Comparison of ENCODE assay signal across 11 mouse cellular contexts in the genomic region with DNA sequence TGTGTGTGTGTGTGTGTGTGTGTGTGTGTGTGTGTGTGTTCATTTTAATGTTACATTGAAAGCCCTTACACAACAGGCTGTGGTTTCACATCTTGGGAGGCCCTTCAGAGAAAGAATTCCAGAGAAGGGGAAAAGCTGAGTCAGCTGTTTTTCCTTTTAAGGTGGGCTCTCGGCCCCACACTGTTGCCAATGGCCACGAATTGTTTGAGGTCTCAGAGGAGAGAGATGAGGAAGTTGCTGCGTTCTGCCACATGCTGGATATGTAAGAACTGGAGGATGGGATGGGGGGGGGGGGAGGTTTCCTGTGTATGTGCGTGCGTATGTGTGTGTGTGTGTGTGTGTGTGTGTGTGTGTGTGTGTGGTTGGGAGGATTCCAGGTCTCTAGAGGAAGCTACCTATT. TPM values are rescaled to one million over a fixed set of nuclear protein-coding genes. Genes with fewer than 3 reads are reported as not detected.
A peak's percentile ranks its signal among the peaks of the same experiment; 100 is the strongest.
DNase-seq lines count a peak whose midpoint lies in the region; ATAC-seq and TF ChIP-seq lines count a peak whose summit lies in the region.
"Had no signal": no experiment of that assay in that cellular context is flagged by ENCODE, and none has a peak within 500 bp of the region (broad histone marks: within the 10 kb centered on the region; RNA-seq: fewer than 3 reads in every experiment).

No protein-coding gene starts in this region.

- DNase-seq in heart, embryonic 10.5 days (ENCODE audit: low spot score), result no peak
- DNase-seq in heart, postnatal 25 days (ENCODE audit: low spot score), result no peak
- DNase-seq in 416B (ENCODE audit: low read depth), result peak; percentile 88
- DNase-seq in frontal cortex, adult 2 months (ENCODE audit: extremely low spot score in 1 of 2, low spot score in 1 of 2), result no peak
- DNase-seq in left cerebral cortex, adult 9 months (ENCODE audit: low spot score in 2 of 2), result no peak
- DNase-seq in left cerebral cortex, adult 2 months (ENCODE audit: extremely low spot score in 1 of 2, low spot score in 2 of 2), result no peak
- DNase-seq: forebrain, postnatal 0 days; thymus, adult 2 months had no signal

- ATAC-seq in embryonic facial prominence, embryonic 13.5 days (ENCODE audit: insufficient number of reproducible peaks, insufficient read depth, low FRiP score, low TSS enrichment, low read depth), result no peak
- no peak for ATAC-seq in limb, embryonic 12.5 days (ENCODE audit: insufficient number of reproducible peaks, insufficient read depth, low FRiP score, low TSS enrichment, low read depth)
- ATAC-seq: forebrain, postnatal 0 days had no signal

- intact Hi-C loops in heart, postnatal 25 days (cut with DNase I), result no loop called here
- intact Hi-C loops in left cerebral cortex, adult 2 months (cut with DNase I), result loop anchor here (2.0 kb wide), 1 partner anchor 23 kb away; no protein-coding TSS in a partner anchor

- 27% methylated on average over 5 of the region's 5 CpGs for WGBS in heart, embryonic 10.5 days
- WGBS in embryonic facial prominence, embryonic 13.5 days, result 31% methylated on average over 5 of the region's 5 CpGs
- WGBS in limb, embryonic 12.5 days, result 51% methylated on average over 5 of the region's 5 CpGs

- peaks cover 83% of the 10 kb centered on the region for H3K4me1 ChIP-seq in heart, embryonic 10.5 days
- H3K4me1 ChIP-seq in embryonic facial prominence, embryonic 13.5 days, result peaks cover 26% of the 10 kb centered on the region
- peaks cover 41% of the 10 kb centered on the region for H3K4me1 ChIP-seq in limb, embryonic 12.5 days (replicated peaks)

- peak overlapping the region; percentile 45; the same call in 1 of the 2 replicates for H3K4me3 ChIP-seq in heart, embryonic 10.5 days
- no peak overlapping the region for H3K4me3 ChIP-seq in embryonic facial prominence, embryonic 13.5 days
- H3K4me3 ChIP-seq in limb, embryonic 12.5 days (replicated peaks), result no peak overlapping the region
- no peak overlapping the region for H3K4me3 ChIP-seq in left cerebral cortex, adult 2 months
- H3K4me3 ChIP-seq: neural tube, embryonic 12.5 days had no signal

- TF ChIP-seq CTCF in left cerebral cortex, adult 2 months (IDR thresholded peaks at IDR 0.05), result no peak

- no peaks in the 10 kb centered on the region for H3K9me3 ChIP-seq in heart, embryonic 10.5 days
- no peaks in the 10 kb centered on the region for H3K9me3 ChIP-seq in embryonic facial prominence, embryonic 13.5 days
- H3K9me3 ChIP-seq in limb, embryonic 12.5 days, result no peaks in the 10 kb centered on the region
- H3K9me3 ChIP-seq: neural tube, embryonic 12.5 days had no signal

- no peak overlapping the region for H3K4me2 ChIP-seq in embryonic facial prominence, embryonic 13.5 days
- no peak overlapping the region for H3K4me2 ChIP-seq in limb, embryonic 12.5 days
- H3K4me2 ChIP-seq: neural tube, embryonic 12.5 days had no signal

- H3K36me3 ChIP-seq in heart, embryonic 10.5 days, result peaks cover 26% of the 10 kb centered on the region
- peaks cover 31% of the 10 kb centered on the region for H3K36me3 ChIP-seq in embryonic facial prominence, embryonic 13.5 days
- H3K36me3 ChIP-seq in limb, embryonic 12.5 days, result peaks cover 25% of the 10 kb centered on the region; the same call in 1 of the 2 replicates

- peak overlapping the region; percentile 94 for H3K27ac ChIP-seq in heart, embryonic 10.5 days
- 0 out of 2 replicates have a peak overlapping the region, but pooled peaks have one; percentile 65 for H3K27ac ChIP-seq in embryonic facial prominence, embryonic 13.5 days
- 0 out of 2 replicates have a peak overlapping the region, but pooled peaks have one; percentile 12 for H3K27ac ChIP-seq in limb, embryonic 12.5 days
- no peak overlapping the region for H3K27ac ChIP-seq in left cerebral cortex, adult 2 months
- H3K27ac ChIP-seq: neural tube, embryonic 12.5 days had no signal

- H3K27me3 ChIP-seq in heart, embryonic 10.5 days (ENCODE audit: insufficient read depth, poor library complexity, severe bottlenecking), result no peaks in the 10 kb centered on the region
- H3K27me3 ChIP-seq in embryonic facial prominence, embryonic 13.5 days, result no peaks in the 10 kb centered on the region
- no peaks in the 10 kb centered on the region for H3K27me3 ChIP-seq in limb, embryonic 12.5 days
- H3K27me3 ChIP-seq: neural tube, embryonic 12.5 days had no signal

- H3K9ac ChIP-seq in embryonic facial prominence, embryonic 13.5 days, result no peak overlapping the region
- no peak overlapping the region for H3K9ac ChIP-seq in limb, embryonic 12.5 days (replicated peaks)
- H3K9ac ChIP-seq: forebrain, postnatal 0 days; neural tube, embryonic 12.5 days had no signal

RNA-seq across cellular contexts. Expression of gene Pik3c2b, which starts 24.7 kb away (rescaled TPM):
- polyA plus RNA-seq in heart, embryonic 10.5 days (2016; fragmentation: Nextera tagmentation; extraction: Ambion mirVana), result 7.9 and 11.5 TPM in 2 replicates
- 10 to 100 TPM; 19.9 to 21.2 TPM for total RNA-seq in heart, postnatal 25 days (2021)
- 7.4 and 7.9 TPM in 2 replicates for polyA plus RNA-seq in embryonic facial prominence, embryonic 13.5 days (2015; fragmentation: Nextera tagmentation; extraction: Ambion mirVana)
- 6.6 and 7.6 TPM in 2 replicates for polyA plus RNA-seq in limb, embryonic 12.5 days (2016; fragmentation: Nextera tagmentation; extraction: Ambion mirVana)
- polyA plus RNA-seq in frontal cortex, adult 2 months (2012; rRNA removed), result 14.9 and 16.2 TPM in 2 replicates
- total RNA-seq in left cerebral cortex, adult 2 months (2021), result 10 to 100 TPM; 13.2 to 17.7 TPM

RNA-seq across cellular contexts. Expression of gene Mdm4, which starts 39.8 kb away (rescaled TPM):
- 30.7 and 32.8 TPM in 2 replicates for polyA plus RNA-seq in heart, embryonic 10.5 days (2016; fragmentation: Nextera tagmentation; extraction: Ambion mirVana)
- total RNA-seq in heart, postnatal 25 days (2021), result 10 to 100 TPM; 25.0 to 29.0 TPM
- polyA plus RNA-seq in embryonic facial prominence, embryonic 13.5 days (2015; fragmentation: Nextera tagmentation; extraction: Ambion mirVana), result 41.9 and 46.5 TPM in 2 replicates
- 45.9 and 46.7 TPM in 2 replicates for polyA plus RNA-seq in limb, embryonic 12.5 days (2016; fragmentation: Nextera tagmentation; extraction: Ambion mirVana)
- 67.2 TPM in 2 replicates for polyA plus RNA-seq in frontal cortex, adult 2 months (2012; rRNA removed)
- total RNA-seq in left cerebral cortex, adult 2 months (2021), result 10 to 100 TPM; 79.0 to 85.9 TPM
